Mouse (Mus musculus) MEL (cell line): ENCODE measurements around the gene Sepsecs. TPM values are rescaled to one million over a fixed set of nuclear protein-coding genes. Genes with fewer than 3 reads are reported as not detected.

Experiments
- DNase-seq: peaks from one replicate; pipeline ENCODE4 v3.0.0; 2011; ENCODE audit warnings: low read depth, low spot score
- H3K27ac ChIP-seq: 2 replicates; pipeline ENCODE4 v1.5.1; 2012; ENCODE audit warnings: low read depth, mild to moderate bottlenecking, control low read depth, low read length, moderate library complexity; ENCODE audit not compliant: control insufficient read depth
- H3K27me3 ChIP-seq, 2 experiments: fragments of 150-350 bp in 1 of 2; sonication (generic) in 1 of 2; 2 replicates each; pipeline ENCODE4 v1.6.1; 2012; ENCODE audit warnings: low read length in 2 of 2, mild to moderate bottlenecking in 2 of 2, improper control_type of control experiment in 1 of 2, moderate library complexity in 1 of 2; ENCODE audit not compliant: insufficient read depth in 2 of 2, control insufficient read depth in 1 of 2
- H3K36me3 ChIP-seq, 2 experiments: 2 replicates each; pipeline ENCODE4 v1.6.1; 2012 to 2014; ENCODE audit warnings: low read length in 2 of 2, improper control_type of control experiment in 1 of 2, inconsistent platforms in 1 of 2, mild to moderate bottlenecking in 1 of 2; ENCODE audit not compliant: insufficient read depth in 2 of 2, control insufficient read depth in 1 of 2
- H3K4me1 ChIP-seq, 2 experiments: fragments of 150-350 bp in 1 of 2; sonication (generic) in 1 of 2; 2 replicates each; pipeline ENCODE4 v1.6.1; 2012; ENCODE audit warnings: low read length in 2 of 2, improper control_type of control experiment in 1 of 2, mild to moderate bottlenecking in 1 of 2; ENCODE audit not compliant: insufficient read depth in 2 of 2, control insufficient read depth in 1 of 2
- H3K4me3 ChIP-seq, 2 experiments: fragments of 150-350 bp in 1 of 2; sonication (generic) in 1 of 2; 2 replicates each; pipeline ENCODE4 v1.5.1; 2012; ENCODE audit warnings: low read depth in 2 of 2, low read length in 2 of 2, mild to moderate bottlenecking in 2 of 2, moderate library complexity in 2 of 2, control low read depth in 1 of 2, improper control_type of control experiment in 1 of 2; ENCODE audit not compliant: control insufficient read depth in 1 of 2, insufficient read depth in 1 of 2
- H3K79me2 ChIP-seq: 2 replicates; pipeline ENCODE4 v1.6.1; 2012; ENCODE audit warnings: mild to moderate bottlenecking, low read length, moderate library complexity; ENCODE audit not compliant: control insufficient read depth, poor library complexity, insufficient read depth
- H3K9ac ChIP-seq: 2 replicates; pipeline ENCODE4 v1.6.1; 2012; ENCODE audit warnings: low read depth, mild to moderate bottlenecking, control low read depth, low read length, moderate library complexity; ENCODE audit not compliant: control insufficient read depth, poor library complexity, severe bottlenecking
- H3K9me3 ChIP-seq: fragments of 150-350 bp; sonication (generic); replicated peaks from 2 replicates; pipeline ENCODE4 v1.6.1; 2012; ENCODE audit warnings: mild to moderate bottlenecking, low read length, improper control_type of control experiment, moderate library complexity; ENCODE audit not compliant: insufficient read depth
- BHLHE40 ChIP-seq: IDR thresholded peaks from 2 replicates; pipeline ENCODE4 v1.6.1; 2012; ENCODE audit warnings: low read depth, mild to moderate bottlenecking, inconsistent platforms, low read length, improper control_type of control experiment, borderline replicate concordance
- CTCF ChIP-seq, 3 experiments: IDR thresholded peaks in 2 of 3; conservative IDR thresholded peaks in 1 of 3; 2 replicates each; pipeline ENCODE4 v1.5.1; 2011 to 2012; ENCODE audit warnings: low read length in 3 of 3, low read depth in 2 of 3, mild to moderate bottlenecking in 2 of 3, improper control_type of control experiment in 1 of 3, inconsistent platforms in 1 of 3, mixed read lengths in 1 of 3, moderate library complexity in 1 of 3; ENCODE audit not compliant: control insufficient read depth in 1 of 3, insufficient read depth in 1 of 3, poor library complexity in 1 of 3, severe bottlenecking in 1 of 3
- E2F4 ChIP-seq: IDR thresholded peaks from 2 replicates; pipeline ENCODE4 v1.6.1; 2011; ENCODE audit warnings: low read depth, low read length, improper control_type of control experiment, borderline replicate concordance
- ETS1 ChIP-seq: IDR thresholded peaks from 2 replicates; pipeline ENCODE4 v1.6.1; 2012; ENCODE audit warnings: low read depth, mild to moderate bottlenecking, inconsistent platforms, low read length, improper control_type of control experiment, moderate library complexity
- HCFC1 ChIP-seq: IDR thresholded peaks from 2 replicates; pipeline ENCODE4 v1.6.1; 2012; ENCODE audit warnings: low read depth, mild to moderate bottlenecking, inconsistent platforms, low read length, improper control_type of control experiment, moderate library complexity
- KAT2A ChIP-seq: conservative IDR thresholded peaks from 2 replicates; pipeline ENCODE4 v1.6.1; 2012; ENCODE audit warnings: low read depth, low read length, improper control_type of control experiment, inconsistent platforms
- MAFK ChIP-seq: IDR thresholded peaks from 2 replicates; pipeline ENCODE4 v1.6.1; 2011; ENCODE audit warnings: low read depth, mild to moderate bottlenecking, low read length, improper control_type of control experiment, borderline replicate concordance
- MAX ChIP-seq: IDR thresholded peaks from 2 replicates; pipeline ENCODE4 v1.6.1; 2011; ENCODE audit warnings: low read length, improper control_type of control experiment
- MAZ ChIP-seq: IDR thresholded peaks from 2 replicates; pipeline ENCODE4 v1.6.1; 2012; ENCODE audit warnings: low read depth, mild to moderate bottlenecking, inconsistent platforms, low read length, improper control_type of control experiment
- MXI1 ChIP-seq: IDR thresholded peaks from 2 replicates; pipeline ENCODE4 v1.6.1; 2011; ENCODE audit warnings: mild to moderate bottlenecking, low read depth, low read length, improper control_type of control experiment
- NRF1 ChIP-seq: IDR thresholded peaks from 2 replicates; pipeline ENCODE4 v1.6.1; 2014; ENCODE audit warnings: low read depth, mild to moderate bottlenecking, inconsistent platforms, low read length, improper control_type of control experiment, moderate library complexity; ENCODE audit not compliant: poor library complexity, insufficient read depth, severe bottlenecking
- POLR2AphosphoS2 ChIP-seq: IDR thresholded peaks from 2 replicates; pipeline ENCODE4 v1.6.1; 2011; ENCODE audit warnings: low read length, improper control_type of control experiment
- POLR2AphosphoS5 ChIP-seq: IDR thresholded peaks from 2 replicates; pipeline ENCODE4 v1.6.1; 2012; ENCODE audit warnings: low read depth, borderline replicate concordance, mild to moderate bottlenecking, inconsistent platforms, low read length, moderate library complexity, mixed read lengths
- RAD21 ChIP-seq: IDR thresholded peaks from 2 replicates; pipeline ENCODE4 v1.6.1; 2011; ENCODE audit warnings: mild to moderate bottlenecking, low read depth, low read length, improper control_type of control experiment
- USF1 ChIP-seq: IDR thresholded peaks from 2 replicates; pipeline ENCODE4 v1.6.1; 2014; ENCODE audit warnings: low read depth, mild to moderate bottlenecking, inconsistent platforms, low read length, improper control_type of control experiment, moderate library complexity
- ZKSCAN1 ChIP-seq: IDR thresholded peaks from 2 replicates; pipeline ENCODE4 v1.6.1; 2012; ENCODE audit warnings: low read depth, mild to moderate bottlenecking, inconsistent platforms, low read length, improper control_type of control experiment, moderate library complexity
- ZNF384 ChIP-seq: IDR thresholded peaks from 2 replicates; pipeline ENCODE4 v1.6.1; 2012; ENCODE audit warnings: low read depth, mild to moderate bottlenecking, inconsistent platforms, low read length, improper control_type of control experiment
- polyA plus RNA-seq, 2 experiments: library from polyadenylated mRNA; stranded (reverse) in 1 of 2; unstranded in 1 of 2; fragments of >175 nt in 1 of 2; fragments of >200 nt in 1 of 2; gene quantifications; 2 replicates each; pipeline versions ENCODE4 v1.2.1 to v1.2.4; 2012; ENCODE audit warnings: low replicate concordance in 2 of 2, low read depth in 1 of 2; ENCODE audit not compliant: insufficient read length in 2 of 2, insufficient read depth in 1 of 2, missing spikeins in 1 of 2
- total RNA-seq: library from RNA; depleted of rRNA; stranded (reverse); fragments of 300-350 nt; gene quantifications from 2 replicates; pipeline ENCODE4 v1.2.3, GENCODE M21; 2012

The Sepsecs gene
- total and polyA plus RNA-seq, 3 experiments, result 11.8 to 12.2 TPM; not detected in 1

- no peaks in the 10 kb centered on the region for H3K79me2 ChIP-seq
- no peak for TF ChIP-seq POLR2AphosphoS2
- TF ChIP-seq RAD21, result no peak
- no peak for TF ChIP-seq MAFK
- TF ChIP-seq KAT2A, result no peak
- TF ChIP-seq ETS1, result no peak
- no peak for TF ChIP-seq ZKSCAN1
- no peak for TF ChIP-seq POLR2AphosphoS5
- TF ChIP-seq CTCF (IDR thresholded peaks at IDR 0.05 in 2 of 3, conservative IDR thresholded peaks at IDR 0.05 in 1 of 3; ENCODE audit: control insufficient read depth in 1 of 3, insufficient read depth in 1 of 3, low read depth in 2 of 3, low read length in 3 of 3, poor library complexity in 1 of 3, severe bottlenecking in 1 of 3), result no peak
- TF ChIP-seq HCFC1, result no peak
- no peak for TF ChIP-seq ZNF384
- TF ChIP-seq E2F4, result no peak
- TF ChIP-seq NRF1, result no peak
- TF ChIP-seq MAX, result no peak
- H3K4me3 ChIP-seq, result no peak overlapping the region
These were observed 40.7 kb downstream of the Sepsecs start for GRCm38 (mm10) chr5:52628783-52629182.

GRCm38 (mm10) chr5:52627713-52628112 lies 41.8 kb downstream of the Sepsecs start:
- no peaks in the 10 kb centered on the region for H3K27me3 ChIP-seq
- no peak overlapping the region for H3K4me3 ChIP-seq
- TF ChIP-seq E2F4 (no peak), MAFK (peak; percentile 76; the same call in 1 of the 2 replicates), MXI1 (no peak), HCFC1 (no peak)
- TF ChIP-seq, all 39 proteins: peak for 1
- Histone ChIP-seq H3K9ac (no peak overlapping the region), H3K9me3 (no peaks in the 10 kb centered on the region), H3K4me1 (no peaks in the 10 kb centered on the region), H3K36me3 (no peaks in the 10 kb centered on the region), H3K27ac (no peak overlapping the region), H3K79me2 (no peaks in the 10 kb centered on the region)
- DNase-seq, result no peak

More at GRCm38 (mm10) chr5:52628783-52629182, 40.7 kb downstream of the Sepsecs start:
- no peaks in the 10 kb centered on the region for H3K27me3 ChIP-seq
- H3K27ac ChIP-seq, result no peak overlapping the region
- no peaks in the 10 kb centered on the region for H3K4me1 ChIP-seq
- H3K9ac ChIP-seq, result no peak overlapping the region
- no peaks in the 10 kb centered on the region for H3K36me3 ChIP-seq
- H3K9me3 ChIP-seq, result no peaks in the 10 kb centered on the region
- no peak for DNase-seq

- H3K27me3 ChIP-seq, result no peaks in the 10 kb centered on the region
- TF ChIP-seq USF1 (peak; percentile 30; the same call in 1 of the 2 replicates), BHLHE40 (no peak), MAZ (no peak)
- no peaks in the 10 kb centered on the region for H3K36me3 ChIP-seq
- no peaks in the 10 kb centered on the region for H3K79me2 ChIP-seq
- H3K27ac ChIP-seq, result no peak overlapping the region
- H3K4me1 ChIP-seq, result no peaks in the 10 kb centered on the region
- no peaks in the 10 kb centered on the region for H3K9me3 ChIP-seq
- no peak for DNase-seq
- H3K9ac ChIP-seq, result no peak overlapping the region
- H3K4me3 ChIP-seq, result peak overlapping the region; percentile 17 to 51; a peak in 2 of 4 replicates
These were observed 43.4 kb downstream of the Sepsecs start for GRCm38 (mm10) chr5:52626092-52626491.
